Mouse (Mus musculus): ENCODE measurements around the gene Pla2g4c. TPM values are rescaled to one million over a fixed set of nuclear protein-coding genes. Genes with fewer than 3 reads are reported as not detected.

Gene Pla2g4c
- polyA plus RNA-seq, 1 experiment from 2014 or later, result 1.5 TPM

- Histone ChIP-seq H3K9me3 (replicated peaks) (no peaks in the 10 kb centered on the region), H3K36me3 (replicated peaks) (no peaks in the 10 kb centered on the region), H3K9ac (no peak within 1 kb of the TSS), H3K4me2 (no peak within 1 kb of the TSS), H3K27ac (replicated peaks) (no peak within 1 kb of the TSS), H3K27me3 (no peaks in the 10 kb centered on the region), H3K4me1 (replicated peaks) (no peaks in the 10 kb centered on the region), H3K4me3 (replicated peaks) (no peak within 1 kb of the TSS)
- WGBS (ENCODE audit: insufficient replicate concordance), result 41% methylated on average over 1 of the region's 1 CpGs
- no peak for ATAC-seq (ENCODE audit: insufficient read depth)
Observed at GRCm38 (mm10) chr7:13397832-13398231, 73.4 kb downstream of the Pla2g4c start, which contains the start of gene Cabp5. Gene Cabp5, plus strand, starts transcription at chr7:13398132.

Other genes with a start within 250 kb of the Pla2g4c start
- not detected in 2 replicates for gene Vmn1r85, start 229.5 kb upstream of the Pla2g4c start, polyA plus RNA-seq (2015; fragmentation: Nextera tagmentation; extraction: Ambion mirVana)
- not detected in 2 replicates for gene Vmn1r86, start 204.7 kb upstream of the Pla2g4c start, polyA plus RNA-seq (2015; fragmentation: Nextera tagmentation; extraction: Ambion mirVana)
- gene Vmn1r87, start 184.5 kb upstream of the Pla2g4c start, polyA plus RNA-seq (2015; fragmentation: Nextera tagmentation; extraction: Ambion mirVana), result not detected in 2 replicates
- not detected in 2 replicates for gene Vmn1r88, start 165.1 kb upstream of the Pla2g4c start, polyA plus RNA-seq (2015; fragmentation: Nextera tagmentation; extraction: Ambion mirVana)
- not detected in 2 replicates for gene Vmn1r89, start 111.6 kb upstream of the Pla2g4c start, polyA plus RNA-seq (2015; fragmentation: Nextera tagmentation; extraction: Ambion mirVana)
- gene Lig1, start 47.4 kb upstream of the Pla2g4c start, polyA plus RNA-seq (2015; fragmentation: Nextera tagmentation; extraction: Ambion mirVana), result 86.4 and 94.8 TPM in 2 replicates
- 1.9 and 2.3 TPM in 2 replicates for gene Zswim9, start 45.9 kb upstream of the Pla2g4c start, polyA plus RNA-seq (2015; fragmentation: Nextera tagmentation; extraction: Ambion mirVana)
- not detected in 2 replicates for gene Cabp5, start 73.5 kb downstream of the Pla2g4c start, polyA plus RNA-seq (2015; fragmentation: Nextera tagmentation; extraction: Ambion mirVana)
- gene Bsph1, start 126.2 kb downstream of the Pla2g4c start, polyA plus RNA-seq (2015; fragmentation: Nextera tagmentation; extraction: Ambion mirVana), result not detected in 2 replicates
- gene Bsph2, start 246.4 kb downstream of the Pla2g4c start, polyA plus RNA-seq (2015; fragmentation: Nextera tagmentation; extraction: Ambion mirVana), result not detected in 2 replicates

Measured in liver, embryonic 15.5 days (tissue).